Mouse (Mus musculus) testis, postnatal 10 days (tissue): ENCODE data around the gene Tmem41a.
"Not testable (repeated sequence)": the region's sequence is repeated elsewhere in the genome, so short reads cannot be mapped to it uniquely, and the experiment has no call there.

Experiments used
- DNase-seq: peaks from one replicate; pipeline ENCODE4 v3.0.0; 2021; ENCODE audit warnings: low spot score

Gene Tmem41a

DNA sequence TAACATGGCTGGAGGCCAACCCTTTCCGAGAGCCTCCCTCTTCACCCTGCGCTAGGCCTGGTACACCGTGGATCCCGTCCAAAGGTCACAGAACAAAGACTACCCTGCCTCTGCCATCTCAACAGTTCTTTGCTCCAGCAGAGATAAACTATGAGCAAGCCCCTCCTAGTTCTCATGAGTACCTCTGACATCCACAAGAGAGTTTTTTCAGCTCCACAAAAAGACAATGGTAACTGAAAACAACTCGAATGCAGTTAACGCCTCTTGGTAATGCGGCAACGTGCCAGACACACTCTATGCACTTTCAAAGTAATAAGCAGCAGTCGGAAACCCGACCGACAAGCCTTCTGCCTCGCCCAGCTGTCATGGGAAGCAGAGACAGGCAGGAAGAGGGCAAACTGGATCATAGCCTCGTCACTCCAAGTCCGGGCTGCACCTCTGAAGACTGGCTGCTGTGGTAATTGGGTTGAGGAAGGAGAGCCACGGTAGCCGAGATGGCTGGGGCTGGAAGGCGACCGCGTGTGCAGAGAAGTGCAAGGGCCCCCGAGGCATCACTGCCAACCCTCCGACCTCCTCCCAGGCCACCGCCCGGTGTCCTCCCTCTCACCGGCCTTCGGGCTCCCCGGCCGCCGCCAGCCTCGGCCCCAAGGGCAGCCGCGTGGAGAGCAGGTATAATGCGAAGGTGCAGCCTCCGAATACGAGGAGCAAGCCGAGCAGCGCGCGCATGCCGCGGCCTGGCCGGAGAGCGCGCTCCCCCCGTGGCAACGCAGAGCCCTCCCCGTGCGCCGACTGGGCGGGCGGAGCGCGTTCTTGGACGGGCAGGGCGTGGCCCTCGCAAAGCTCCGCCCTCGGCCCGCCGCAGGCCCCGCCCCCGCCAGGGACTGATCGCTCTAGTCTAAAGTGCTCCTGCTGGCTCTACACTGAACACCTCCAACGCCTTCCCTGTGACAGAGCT, at the start of gene Tmem41a:
Gene Tmem41a, minus strand, starts transcription at position 792 of the 955 bp plus-strand sequence.
- peak; percentile 92 for DNase-seq

DNA sequence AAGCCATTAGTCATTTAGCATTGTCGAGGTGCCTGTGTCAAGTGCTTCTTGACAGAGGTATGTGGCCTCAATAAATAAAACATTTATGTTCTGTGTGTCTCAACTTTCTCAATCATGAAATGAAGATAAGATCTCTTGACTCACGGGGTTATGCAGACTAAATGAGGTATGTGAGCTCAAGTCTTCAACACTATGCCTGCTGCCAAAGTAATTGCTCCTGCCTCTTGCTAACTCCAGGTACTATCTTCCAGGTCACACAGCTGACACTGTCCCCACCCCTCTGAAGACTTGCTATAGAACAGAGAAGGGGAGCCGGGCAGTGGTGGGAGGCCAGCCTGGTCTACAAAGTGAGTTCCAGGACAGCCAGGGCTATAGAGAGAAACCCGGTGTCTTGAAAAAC, 49.0 kb upstream of the Tmem41a start:
- DNase-seq: no peak

DNA sequence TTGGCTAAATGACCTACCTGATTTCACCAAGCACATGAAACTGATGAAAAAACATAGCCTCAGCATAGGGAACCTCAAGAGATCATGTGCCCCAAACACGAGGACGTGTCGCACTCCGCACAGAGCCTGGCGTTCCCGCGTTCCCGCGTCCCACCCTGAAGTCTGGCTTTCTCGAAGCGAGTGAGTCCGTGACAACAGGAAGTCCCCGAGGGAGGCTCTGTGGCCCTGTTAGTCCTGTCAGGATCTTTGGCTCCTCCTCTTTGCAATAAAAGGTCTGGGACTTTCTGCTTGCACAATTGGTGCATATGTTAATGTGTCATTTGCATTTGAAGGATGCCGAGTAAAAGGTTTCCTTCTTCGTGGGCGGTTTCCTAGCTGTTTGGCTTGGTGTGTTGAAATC, 48.0 kb upstream of the Tmem41a start, which contains the start of gene Liph:
Gene Liph, minus strand, starts transcription at position 360 of the 400 bp plus-strand sequence.
- no peak for DNase-seq

DNA sequence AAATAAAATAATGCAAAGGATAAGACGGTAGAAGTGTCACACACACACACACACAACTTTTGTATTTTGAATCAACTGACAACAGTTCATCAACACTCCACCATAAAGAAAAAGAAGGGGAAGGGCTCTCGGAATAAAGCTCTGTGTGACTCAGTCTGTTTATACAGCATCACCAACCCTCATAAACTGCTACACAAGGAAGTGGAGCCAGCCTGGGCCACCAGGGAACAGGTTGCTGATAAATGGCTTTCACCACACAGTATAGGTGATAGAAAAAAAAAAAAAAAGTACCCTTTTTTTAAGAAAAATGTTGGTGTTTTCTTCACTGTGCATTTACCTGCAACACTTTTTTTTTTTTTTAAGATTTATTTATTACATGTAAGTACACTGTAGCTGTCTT, 44.4 kb upstream of the Tmem41a start:
- DNase-seq: no peak

DNA sequence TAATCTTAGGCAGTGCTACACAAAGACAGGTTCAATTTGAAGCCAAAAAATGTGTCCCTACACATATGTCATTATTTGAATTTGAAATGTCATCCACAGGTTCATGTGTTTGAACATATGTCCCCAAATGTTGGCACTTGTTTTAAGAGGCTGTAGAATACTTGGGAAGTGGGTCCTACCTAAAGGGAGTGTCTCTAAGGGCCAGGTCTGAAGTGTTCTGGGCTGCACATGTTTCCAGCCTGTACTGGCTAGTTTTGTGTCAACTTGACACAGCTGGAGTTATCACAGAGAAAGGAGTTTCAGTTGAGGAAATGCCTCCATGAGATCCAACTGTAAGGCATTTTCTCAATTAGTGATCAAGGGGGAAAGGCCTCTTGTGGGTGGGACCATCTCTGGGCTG, 43.5 kb upstream of the Tmem41a start:
- not testable (repeated sequence) for DNase-seq

DNA sequence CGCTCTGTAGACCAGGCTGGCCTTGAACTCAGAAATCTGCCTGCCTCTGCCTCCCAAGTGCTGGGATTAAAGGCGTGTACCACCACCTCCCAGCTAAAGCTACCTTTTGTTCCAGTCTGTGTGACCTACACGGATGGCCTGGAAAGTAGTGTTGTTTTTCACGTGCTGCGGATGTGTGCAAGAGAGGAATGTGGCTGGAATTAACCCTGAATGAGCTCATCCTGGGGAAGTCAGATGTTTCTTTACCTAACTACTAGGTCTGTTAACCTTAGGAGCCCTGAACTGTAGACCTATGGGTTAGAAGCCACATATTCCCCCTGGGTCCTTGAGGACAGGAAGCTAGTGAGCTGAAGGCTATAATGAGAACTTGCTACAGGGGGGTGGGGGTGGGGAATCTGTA, 40.6 kb upstream of the Tmem41a start:
- no peak for DNase-seq

DNA sequence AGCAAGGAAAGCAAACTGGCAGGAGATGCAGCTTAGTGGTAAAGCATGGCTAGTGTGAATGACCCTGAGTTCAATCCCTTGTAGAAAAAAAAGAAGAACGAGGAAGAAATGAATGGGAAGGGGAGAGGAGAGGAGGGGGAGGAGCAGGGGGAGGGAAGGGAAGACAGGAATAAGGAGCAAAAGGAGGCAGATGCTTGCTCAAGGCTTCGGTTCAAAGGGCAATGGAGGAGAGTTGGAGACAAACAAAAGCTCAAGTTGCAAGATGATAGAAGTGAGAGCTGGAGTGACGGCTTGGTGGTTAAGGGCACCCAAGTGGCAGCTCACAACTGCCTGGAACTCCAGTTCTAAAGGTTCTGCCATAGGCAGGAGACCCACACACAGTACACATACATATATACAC, 38.8 kb upstream of the Tmem41a start:
- DNase-seq: no peak

DNA sequence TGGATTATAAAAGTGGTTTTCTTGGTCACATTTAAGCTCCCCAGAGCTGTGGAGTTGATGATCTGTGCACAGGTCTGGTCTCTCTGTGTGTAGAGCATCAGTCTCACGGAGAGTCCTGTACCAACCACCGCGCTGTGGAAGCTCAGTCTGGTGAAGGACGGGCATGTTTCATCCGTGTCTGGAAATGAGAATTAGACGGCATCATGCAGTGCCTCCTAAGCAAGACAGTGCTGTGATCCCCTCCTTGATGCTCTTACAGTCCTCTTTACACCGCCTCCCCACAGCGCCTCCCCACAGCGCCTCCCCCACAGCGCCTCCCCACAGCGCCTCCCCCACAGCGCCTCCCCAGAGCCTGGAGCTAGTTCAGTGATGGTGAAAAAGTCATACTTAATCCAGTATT, 36.7 kb upstream of the Tmem41a start:
- no peak for DNase-seq

DNA sequence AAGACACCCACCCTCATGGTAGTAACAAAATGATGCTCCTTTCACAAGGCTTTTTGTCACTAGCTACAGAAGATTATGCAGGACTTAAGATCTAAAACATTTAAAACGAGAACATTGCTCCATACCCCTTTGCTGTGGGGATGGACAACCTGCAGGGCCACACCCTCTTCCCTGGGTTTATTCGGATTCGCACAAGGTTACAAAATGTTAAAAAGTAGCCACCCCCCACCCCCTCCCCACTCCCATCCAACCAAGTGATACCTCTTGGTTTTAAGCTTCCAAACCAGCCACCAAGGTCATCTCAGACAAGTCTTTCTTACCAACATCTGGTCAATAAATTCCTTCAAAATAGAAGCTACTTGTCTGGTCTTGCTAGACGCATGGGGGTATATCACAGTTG, 36.2 kb upstream of the Tmem41a start:
- DNase-seq: no peak

DNA sequence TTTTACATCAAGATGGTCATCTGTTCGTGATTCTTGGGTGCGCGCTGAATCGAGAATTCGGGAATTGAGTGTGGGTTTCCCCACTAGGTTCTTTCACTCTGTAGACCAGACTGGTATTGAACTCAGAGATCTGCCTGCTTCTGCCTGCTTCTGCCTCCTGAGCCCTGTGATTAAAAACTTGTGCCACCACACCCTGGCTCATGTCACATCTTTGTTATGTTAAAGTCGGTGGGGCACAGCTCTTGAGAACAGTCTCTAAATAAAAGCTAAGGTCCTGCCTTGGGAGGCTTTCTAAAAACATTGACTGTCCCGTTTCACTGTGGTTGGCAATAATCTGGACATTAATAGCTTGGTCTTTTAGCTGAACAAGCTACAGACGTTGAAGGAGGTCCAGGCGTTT, 35.8 kb upstream of the Tmem41a start:
- DNase-seq: no peak

DNA sequence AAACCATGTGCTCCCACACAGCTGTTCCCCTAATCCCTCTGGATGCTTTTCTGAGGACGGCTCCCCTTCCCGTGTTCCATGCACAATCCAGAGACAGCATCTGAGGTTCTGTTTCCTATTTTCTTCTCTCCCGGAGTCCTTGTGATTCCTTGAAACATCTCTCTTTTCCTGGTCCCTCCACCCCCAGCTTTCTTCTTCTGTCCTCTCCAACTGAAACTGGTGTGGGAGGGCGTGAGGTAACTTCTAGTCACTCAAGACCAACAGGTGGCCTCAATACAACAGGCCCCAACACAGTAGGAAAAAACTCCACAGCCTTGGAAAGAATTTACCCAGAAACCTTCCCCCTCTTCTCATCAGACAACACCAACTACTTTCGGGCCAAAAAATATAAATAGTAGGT, 30.0 kb upstream of the Tmem41a start:
- no peak for DNase-seq

DNA sequence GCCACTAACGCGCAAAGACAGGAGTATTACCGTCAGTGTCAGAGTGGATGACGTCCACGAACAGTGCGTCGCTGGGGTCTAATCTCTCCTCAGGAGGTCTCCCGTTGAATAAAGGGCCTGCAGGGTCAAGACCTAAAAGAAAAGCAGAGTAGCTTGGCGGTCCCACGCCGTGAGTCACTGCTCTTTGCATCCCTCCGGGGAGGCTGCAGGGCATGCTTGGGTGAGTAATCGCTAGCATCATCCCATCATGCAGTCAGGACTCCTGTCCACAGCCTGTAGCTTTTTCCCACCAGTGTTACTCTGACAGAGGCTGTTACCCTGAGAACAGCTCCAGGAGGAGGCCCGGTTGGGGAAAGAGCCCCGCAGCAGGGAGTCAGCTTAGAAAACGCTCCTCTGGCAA, 28.9 kb upstream of the Tmem41a start:
- DNase-seq: no peak

DNA sequence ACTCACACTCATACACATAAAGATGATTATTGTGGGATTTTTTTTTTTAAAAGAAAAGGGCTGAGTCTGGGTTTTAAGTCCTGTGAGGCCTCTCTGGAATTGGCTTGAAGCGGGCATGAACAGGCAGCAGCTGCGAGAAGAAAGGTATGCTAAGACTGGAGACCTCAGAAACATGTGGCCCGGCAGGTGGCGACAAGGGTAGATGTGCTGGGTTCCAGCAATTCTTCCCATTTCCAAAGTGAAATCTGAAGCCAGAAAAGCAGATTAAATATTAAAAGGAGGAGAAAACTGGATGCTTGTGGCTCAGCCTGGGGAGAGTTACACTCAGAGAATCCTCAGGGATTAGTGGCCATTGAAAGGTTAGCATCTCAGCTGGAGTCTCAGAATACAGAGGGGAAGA, 24.1 kb upstream of the Tmem41a start:
- no peak for DNase-seq

DNA sequence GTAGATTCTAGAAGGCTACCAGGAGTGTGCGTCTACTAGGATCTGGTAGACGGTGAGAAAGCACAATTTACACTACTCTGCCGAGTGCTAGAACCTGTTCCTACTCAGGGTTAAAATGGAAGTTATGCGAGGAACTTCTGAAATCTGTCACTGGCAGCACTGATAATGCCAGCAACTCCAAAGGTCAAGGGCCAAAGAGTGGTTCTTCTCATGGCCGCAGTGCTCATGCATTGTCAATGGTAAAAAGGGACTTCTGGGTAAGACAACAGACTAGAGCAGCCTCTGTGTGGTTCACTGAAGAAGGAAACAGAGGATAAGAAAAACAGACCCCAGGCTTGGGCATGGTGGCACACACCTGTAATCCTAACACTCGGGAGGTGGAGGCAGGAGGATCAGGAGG, 23.2 kb upstream of the Tmem41a start:
- DNase-seq: no peak

DNA sequence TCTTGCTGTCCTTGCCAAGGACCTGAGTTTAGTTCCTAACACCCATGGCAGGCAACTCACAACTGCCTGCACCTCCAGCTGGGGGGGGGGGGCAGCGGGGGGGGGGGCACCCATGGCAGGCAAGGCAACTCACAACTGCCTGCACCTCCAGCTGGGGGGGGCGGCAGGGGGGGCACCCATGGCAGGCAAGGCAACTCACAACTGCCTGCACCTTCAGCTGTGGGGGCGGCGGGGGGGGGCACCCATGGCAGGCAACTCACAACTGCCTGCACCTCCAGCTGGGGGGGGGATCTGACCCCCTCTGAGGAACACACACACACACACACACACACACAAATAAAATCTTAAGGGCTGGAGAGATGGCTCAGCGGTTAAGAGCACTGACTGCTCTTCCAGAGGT, 22.5 kb upstream of the Tmem41a start:
- no peak for DNase-seq

DNA sequence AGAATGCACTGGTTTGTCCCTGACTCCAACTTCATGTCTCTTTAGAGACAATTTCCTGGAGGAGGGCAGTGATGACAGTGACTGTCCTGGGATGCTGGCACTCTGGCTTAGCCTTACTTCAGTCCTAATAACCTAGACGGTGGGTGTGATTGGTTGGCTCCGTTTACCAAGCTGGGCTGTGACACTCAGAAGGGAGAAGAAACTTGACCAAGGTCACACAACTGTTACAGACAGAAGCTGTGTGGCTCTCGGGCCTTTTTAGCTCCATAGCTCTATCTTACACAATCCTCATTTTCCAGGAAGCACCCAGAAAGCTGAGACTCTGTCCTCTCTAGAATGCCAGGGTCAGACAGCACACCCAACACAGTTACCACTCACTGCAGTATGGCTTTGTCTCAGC, 18.2 kb upstream of the Tmem41a start:
- DNase-seq: no peak

DNA sequence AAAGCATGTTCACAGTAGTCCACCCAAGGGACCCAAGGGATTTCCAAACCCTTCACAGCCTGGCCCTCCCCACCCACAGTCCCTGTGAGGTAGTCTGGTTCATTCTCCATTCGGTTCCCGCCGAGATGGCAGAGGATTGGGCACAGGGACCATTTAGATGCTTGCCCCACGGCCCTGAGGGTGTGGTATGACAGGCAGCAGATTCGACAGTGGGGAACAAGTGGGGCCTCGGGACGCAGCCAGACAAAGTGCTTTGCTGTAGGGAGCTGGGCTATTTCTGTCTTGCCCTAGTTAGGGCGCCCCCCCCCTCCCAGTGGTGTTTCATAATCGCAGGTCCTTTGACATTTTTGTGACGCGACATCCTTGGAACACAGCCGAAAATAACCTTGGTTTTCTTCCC, 8.2 kb upstream of the Tmem41a start:
- no peak for DNase-seq

DNA sequence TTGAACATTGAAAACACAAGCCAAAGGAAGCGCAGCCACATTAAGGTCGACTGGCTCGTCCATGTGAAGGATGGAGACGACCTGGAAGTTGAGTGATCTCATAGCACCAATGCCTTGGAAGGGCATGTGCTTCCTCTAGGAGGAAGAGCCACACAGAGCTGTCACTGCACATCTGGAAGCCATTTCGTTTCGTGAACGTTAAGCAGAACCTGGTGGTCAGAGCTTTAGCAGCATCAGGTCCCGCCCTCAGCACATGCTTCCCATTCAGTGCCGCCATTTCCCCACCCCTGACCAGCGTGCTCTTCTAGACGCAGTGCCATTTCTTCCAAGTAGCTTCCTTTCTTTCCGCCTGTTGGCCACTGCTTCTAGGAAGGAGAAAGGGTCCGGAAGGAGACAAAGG, 18.9 kb downstream of the Tmem41a start:
- no peak for DNase-seq

DNA sequence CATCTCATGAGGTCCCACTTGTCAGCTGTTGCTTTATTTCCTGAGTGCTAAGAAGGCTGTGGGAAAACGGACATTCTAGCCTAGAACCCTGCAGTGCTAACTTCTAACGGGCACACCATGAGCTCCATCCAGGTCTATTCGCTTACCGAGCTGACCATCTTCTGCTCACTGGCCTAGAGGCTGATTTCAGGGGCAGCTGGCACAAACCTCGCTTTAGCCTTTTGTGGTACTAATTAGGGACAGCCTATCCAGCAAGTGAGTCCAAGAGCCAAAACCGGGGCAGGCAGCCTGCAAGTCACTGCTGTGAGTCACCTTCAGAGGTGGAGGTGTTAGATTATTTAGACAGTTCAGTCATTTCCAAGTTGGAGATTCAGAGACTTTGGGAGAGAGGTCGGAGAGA, 30.7 kb downstream of the Tmem41a start:
- DNase-seq: no peak

DNA sequence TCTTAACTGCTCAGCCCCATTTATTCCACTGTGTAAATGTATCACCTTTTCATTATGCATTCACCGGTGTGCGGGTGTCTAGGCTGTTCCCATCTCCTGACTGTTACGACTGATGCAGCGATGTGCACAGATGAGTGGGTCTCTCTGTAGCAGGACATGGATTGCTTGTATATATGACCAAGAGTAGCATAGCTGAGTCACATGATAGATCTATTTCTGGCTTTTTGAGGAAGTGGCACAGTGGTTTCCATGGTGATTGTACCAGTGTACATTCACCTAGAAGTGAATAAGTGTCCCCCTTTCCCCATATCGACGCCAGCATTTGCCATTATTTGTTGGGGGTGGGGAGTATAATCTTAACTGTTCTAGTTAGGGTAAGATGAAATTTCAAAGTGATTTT, 34.0 kb downstream of the Tmem41a start:
- no peak for DNase-seq

DNA sequence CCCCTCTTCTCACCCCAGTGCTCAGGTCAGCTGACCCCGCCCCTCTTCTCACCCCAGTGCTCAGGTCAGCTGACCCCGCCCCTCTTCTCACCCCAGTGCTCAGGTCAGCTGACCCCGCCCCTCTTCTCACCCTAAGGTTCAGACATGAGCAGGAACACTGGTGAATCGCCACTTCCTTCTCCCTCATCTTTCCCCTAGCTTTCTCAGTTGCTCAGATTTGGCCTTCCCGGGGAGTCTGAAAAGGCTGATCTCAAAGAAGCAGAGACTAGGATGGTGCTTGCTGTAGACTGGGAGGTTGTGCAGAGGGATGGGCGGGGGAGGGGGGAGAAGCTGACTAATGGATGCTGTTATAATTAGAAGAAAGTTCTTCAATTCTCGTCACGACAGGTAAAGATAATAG, 38.4 kb downstream of the Tmem41a start:
- DNase-seq: not testable (repeated sequence)

DNA sequence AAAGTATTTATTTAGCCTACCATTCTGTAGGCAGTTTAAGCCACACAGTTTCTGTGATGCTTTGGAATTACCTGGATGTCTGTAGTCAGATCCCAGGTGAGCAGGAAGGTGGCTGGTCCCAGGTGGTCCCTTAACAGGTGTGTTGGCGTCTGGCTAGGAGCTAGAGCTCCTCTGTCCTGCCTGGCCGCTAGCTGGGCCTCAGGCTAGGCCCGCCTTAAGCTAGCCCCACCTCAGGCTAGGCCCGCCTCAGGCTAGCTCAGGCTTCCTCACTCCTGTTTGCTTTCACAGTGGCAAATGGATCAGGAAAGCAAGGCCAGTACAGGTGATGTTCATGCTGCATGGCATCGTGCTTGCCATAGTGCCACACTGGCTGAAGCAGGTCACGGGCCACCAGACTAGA, 40.5 kb downstream of the Tmem41a start:
- DNase-seq: no peak

DNA sequence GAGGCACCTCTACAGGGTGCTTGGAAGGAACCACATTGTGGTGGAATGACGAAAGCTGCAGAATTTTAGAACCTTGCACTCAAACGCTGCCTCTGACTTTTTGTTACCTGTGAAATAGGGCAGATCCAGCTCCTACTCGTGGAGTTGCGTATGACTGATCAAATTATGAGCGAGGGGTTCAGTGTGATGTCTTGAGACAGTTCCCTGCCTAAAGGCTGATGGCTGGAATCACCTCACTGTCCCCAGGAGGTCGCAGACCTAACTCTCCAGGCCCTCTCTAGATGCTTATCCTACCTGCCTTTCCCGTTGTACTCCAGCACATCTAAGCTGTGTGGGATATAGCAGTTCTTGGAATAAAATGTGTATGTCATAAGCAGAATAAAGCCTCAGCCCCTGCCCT, 41.4 kb downstream of the Tmem41a start:
- DNase-seq: no peak

DNA sequence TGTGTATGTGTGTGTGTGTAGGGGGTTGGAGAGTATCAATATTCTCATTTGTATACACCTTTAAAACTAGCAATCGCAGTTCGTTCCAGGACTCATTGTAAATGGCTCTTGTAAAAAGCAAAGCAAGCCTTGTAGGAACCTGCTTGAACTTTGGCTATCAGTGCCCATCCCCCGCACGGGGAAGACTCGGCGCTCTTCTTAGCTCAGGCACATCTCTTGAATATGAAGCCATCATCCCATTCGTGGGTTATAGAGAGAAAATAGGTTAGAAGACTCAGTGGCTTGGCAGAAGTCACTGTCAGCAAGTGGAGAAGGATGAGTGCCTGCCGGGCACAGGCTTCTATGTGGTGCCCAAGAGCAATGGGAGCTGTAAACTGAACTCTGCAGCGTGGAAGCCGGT, 42.7 kb downstream of the Tmem41a start:
- no peak for DNase-seq
